Mouse (Mus musculus): ENCODE measurements around the gene Eci1.

GRCm38 (mm10) chr17:24480201-24480826 is 53.9 kb downstream of the Eci1 start:
- TF ChIP-seq EP300 (IDR thresholded peaks at IDR 0.05; ENCODE audit: low read depth) (no peak), CTCF (IDR thresholded peaks at IDR 0.05; ENCODE audit: low read depth) (peak; percentile 44)
